Mouse (Mus musculus) stomach, embryonic 14.5 days (tissue): ENCODE data around the gene St6galnac3. TPM values are rescaled to one million over a fixed set of nuclear protein-coding genes. Genes with fewer than 3 reads are reported as not detected.

Source experiments
- ATAC-seq: fragments of 200-750 bp; cut with Nextera tagmentation; 2 replicates; pipeline ENCODE4 v1.8.0; 2017; ENCODE audit warnings: low read depth, moderate TSS enrichment; ENCODE audit not compliant: insufficient number of reproducible peaks, insufficient read depth, low FRiP score
- H3K27ac ChIP-seq: fragments of 300-500 bp; sonication (generic); 2 replicates; pipeline ENCODE4 v1.5.1; 2014; ENCODE audit warnings: mild to moderate bottlenecking, low read length, moderate library complexity, mixed read lengths
- H3K27me3 ChIP-seq: fragments of 300-500 bp; sonication (generic); 2 replicates; pipeline ENCODE4 v1.6.1; 2014; ENCODE audit warnings: low read length, control low read depth, mixed read lengths; ENCODE audit not compliant: control insufficient read depth, insufficient read depth
- H3K36me3 ChIP-seq: fragments of 300-500 bp; sonication (generic); 2 replicates; pipeline ENCODE4 v1.6.1; 2014; ENCODE audit warnings: mild to moderate bottlenecking, control low read depth, low read length, moderate library complexity, mixed read lengths; ENCODE audit not compliant: control insufficient read depth, insufficient read depth
- H3K4me1 ChIP-seq: fragments of 300-500 bp; sonication (generic); 2 replicates; pipeline ENCODE4 v1.6.1; 2014; ENCODE audit warnings: low read length, control low read depth, mixed read lengths; ENCODE audit not compliant: control insufficient read depth, insufficient read depth
- H3K4me2 ChIP-seq: fragments of 300-500 bp; sonication (generic); replicated peaks from 2 replicates; pipeline ENCODE4 v1.6.1; 2014; ENCODE audit warnings: low read depth, low read length, control low read depth
- H3K4me3 ChIP-seq: fragments of 300-500 bp; sonication (generic); 2 replicates; pipeline ENCODE4 v1.5.1; 2014; ENCODE audit warnings: low read depth, low read length, control low read depth
- H3K9ac ChIP-seq: fragments of 300-500 bp; sonication (generic); replicated peaks from 2 replicates; pipeline ENCODE4 v1.6.1; 2014; ENCODE audit warnings: low read depth, mild to moderate bottlenecking, control low read depth, low read length, moderate library complexity, mixed read lengths
- H3K9me3 ChIP-seq: fragments of 300-500 bp; sonication (generic); 2 replicates; pipeline ENCODE4 v1.6.1; 2016; ENCODE audit warnings: low read depth, low read length, control low read depth; ENCODE audit not compliant: control insufficient read depth
- WGBS: fragments of 180-500 bp; shearing (Covaris S2); extraction: QIAGEN DNeasy Blood & Tissue Kit; methylation state at CpG from one replicate; pipeline ENCODE4 v1.1.7; 2014; 5-methylcytosine and 5-hydroxymethylcytosine counted together
- polyA plus RNA-seq: library from polyadenylated mRNA; unstranded; fragments of >200 nt; fragmentation: Nextera tagmentation; extraction: Ambion mirVana; gene quantifications from 2 replicates; pipeline ENCODE4 v1.2.1, GENCODE M21; 2014

The St6galnac3 gene
- polyA plus RNA-seq, 1 experiment from 2014 or later = 51.6 TPM

- Histone ChIP-seq H3K36me3 (no peaks in the 10 kb centered on the region), H3K4me2 (no peak overlapping the region), H3K4me3 (no peak overlapping the region), H3K9me3 (no peaks in the 10 kb centered on the region), H3K27me3 (no peaks in the 10 kb centered on the region), H3K4me1 (no peaks in the 10 kb centered on the region), H3K27ac (no peak overlapping the region), H3K9ac (no peak overlapping the region)
- no peak for ATAC-seq
- 81% methylated on average over 8 of the region's 8 CpGs for WGBS
These were observed 401.5 kb downstream of the St6galnac3 start for GRCm38 (mm10) chr3:153323446-153323845.

- Histone ChIP-seq H3K4me3 (no peak overlapping the region), H3K36me3 (no peaks in the 10 kb centered on the region), H3K4me2 (no peak overlapping the region), H3K9ac (no peak overlapping the region), H3K9me3 (no peaks in the 10 kb centered on the region), H3K27me3 (no peaks in the 10 kb centered on the region), H3K4me1 (no peaks in the 10 kb centered on the region), H3K27ac (no peak overlapping the region)
- ATAC-seq = no peak
- 78% methylated on average over 9 of the region's 9 CpGs for WGBS
These were observed 411.4 kb downstream of the St6galnac3 start for GRCm38 (mm10) chr3:153313583-153313982.

- no peak for ATAC-seq
These were observed 411.8 kb downstream of the St6galnac3 start for GRCm38 (mm10) chr3:153313167-153313566.

GRCm38 (mm10) chr3:153312006-153312405 is 413.0 kb downstream of the St6galnac3 start:
- Histone ChIP-seq H3K9me3 (no peaks in the 10 kb centered on the region), H3K4me2 (no peak overlapping the region), H3K9ac (no peak overlapping the region), H3K36me3 (no peaks in the 10 kb centered on the region), H3K4me3 (no peak overlapping the region), H3K4me1 (no peaks in the 10 kb centered on the region), H3K27me3 (no peaks in the 10 kb centered on the region), H3K27ac (no peak overlapping the region)
- no peak for ATAC-seq
- 95% methylated on average over 3 of the region's 3 CpGs for WGBS

More at GRCm38 (mm10) chr3:153313167-153313566, 411.8 kb downstream of the St6galnac3 start:
- 85% methylated on average over 9 of the region's 9 CpGs for WGBS
- Histone ChIP-seq H3K27me3 (no peaks in the 10 kb centered on the region), H3K4me1 (no peaks in the 10 kb centered on the region), H3K4me2 (no peak overlapping the region), H3K4me3 (no peak overlapping the region), H3K9ac (no peak overlapping the region), H3K9me3 (no peaks in the 10 kb centered on the region), H3K27ac (no peak overlapping the region), H3K36me3 (no peaks in the 10 kb centered on the region)

GRCm38 (mm10) chr3:153308379-153308778 is 416.6 kb downstream of the St6galnac3 start:
- no peaks in the 10 kb centered on the region for H3K4me1 ChIP-seq
- no peaks in the 10 kb centered on the region for H3K36me3 ChIP-seq
- H3K9ac ChIP-seq = no peak overlapping the region
- ATAC-seq = no peak
- 85% methylated on average over 4 of the region's 4 CpGs for WGBS
- no peak overlapping the region for H3K27ac ChIP-seq
- H3K4me3 ChIP-seq = no peak overlapping the region
- no peaks in the 10 kb centered on the region for H3K9me3 ChIP-seq
- no peaks in the 10 kb centered on the region for H3K27me3 ChIP-seq
- no peak overlapping the region for H3K4me2 ChIP-seq

GRCm38 (mm10) chr3:153305153-153305552 is 419.8 kb downstream of the St6galnac3 start:
- no peaks in the 10 kb centered on the region for H3K9me3 ChIP-seq
- H3K4me2 ChIP-seq = no peak overlapping the region
- no peaks in the 10 kb centered on the region for H3K36me3 ChIP-seq
- ATAC-seq = no peak
- no peak overlapping the region for H3K27ac ChIP-seq
- no peaks in the 10 kb centered on the region for H3K27me3 ChIP-seq
- H3K4me3 ChIP-seq = no peak overlapping the region
- no peak overlapping the region for H3K9ac ChIP-seq
- no peaks in the 10 kb centered on the region for H3K4me1 ChIP-seq
- WGBS = 73% methylated on average over 3 of the region's 3 CpGs

GRCm38 (mm10) chr3:153302376-153302775 is 422.6 kb downstream of the St6galnac3 start:
- 90% methylated on average over 7 of the region's 7 CpGs for WGBS

GRCm38 (mm10) chr3:153296375-153297068 is 428.5 kb downstream of the St6galnac3 start:
- Histone ChIP-seq H3K4me1 (0 out of 2 replicates have a peak, but pooled peaks cover 4% of the 10 kb centered on the region), H3K4me3 (no peak overlapping the region), H3K9me3 (no peaks in the 10 kb centered on the region), H3K9ac (no peak overlapping the region), H3K4me2 (no peak overlapping the region), H3K27me3 (no peaks in the 10 kb centered on the region), H3K27ac (no peak overlapping the region), H3K36me3 (no peaks in the 10 kb centered on the region)
- ATAC-seq = peak; percentile 53; the same call in 1 of the 2 replicates
- 43% methylated on average over 22 of the region's 22 CpGs for WGBS

More at GRCm38 (mm10) chr3:153302376-153302775, 422.6 kb downstream of the St6galnac3 start:
- no peak overlapping the region for H3K9ac ChIP-seq
- H3K4me3 ChIP-seq = no peak overlapping the region
- H3K9me3 ChIP-seq = no peaks in the 10 kb centered on the region
- H3K27ac ChIP-seq = no peak overlapping the region
- no peaks in the 10 kb centered on the region for H3K36me3 ChIP-seq
- no peaks in the 10 kb centered on the region for H3K4me1 ChIP-seq
- no peaks in the 10 kb centered on the region for H3K27me3 ChIP-seq
- no peak overlapping the region for H3K4me2 ChIP-seq
- no peak for ATAC-seq

GRCm38 (mm10) chr3:153292853-153293252 is 432.1 kb downstream of the St6galnac3 start:
- Histone ChIP-seq H3K9ac (no peak overlapping the region), H3K4me1 (0 out of 2 replicates have a peak, but pooled peaks cover 4% of the 10 kb centered on the region), H3K9me3 (no peaks in the 10 kb centered on the region), H3K27ac (no peak overlapping the region), H3K4me2 (no peak overlapping the region), H3K27me3 (no peaks in the 10 kb centered on the region), H3K36me3 (no peaks in the 10 kb centered on the region), H3K4me3 (no peak overlapping the region)
- ATAC-seq = 0 out of 2 replicates have a peak, but pooled peaks have one; percentile 28
- 89% methylated on average over 5 of the region's 5 CpGs for WGBS
